Mouse (Mus musculus) forebrain, embryonic 13.5 days (tissue): Measurements from ENCODE around the gene Abca4. TPM values are rescaled to one million over a fixed set of nuclear protein-coding genes. Genes with fewer than 3 reads are reported as not detected.
A peak's percentile ranks its signal among the peaks of the same experiment; 100 is the strongest.

Source experiments
- ATAC-seq: fragments of 200-750 bp; cut with Nextera tagmentation; 2 replicates; pipeline ENCODE4 v1.8.0; 2017
- H3K27ac ChIP-seq: fragments of 300-500 bp; sonication (generic); 2 replicates; pipeline ENCODE4 v1.5.1; 2015; ENCODE audit warnings: inconsistent platforms, mild to moderate bottlenecking, moderate library complexity
- H3K27me3 ChIP-seq: fragments of 300-500 bp; sonication (generic); 2 replicates; pipeline ENCODE4 v1.6.1; 2015; ENCODE audit warnings: mild to moderate bottlenecking, inconsistent platforms
- H3K36me3 ChIP-seq: fragments of 300-500 bp; sonication (generic); 2 replicates; pipeline ENCODE4 v1.6.1; 2015; ENCODE audit warnings: mild to moderate bottlenecking, inconsistent platforms; ENCODE audit not compliant: poor library complexity, severe bottlenecking
- H3K4me1 ChIP-seq: fragments of 300-500 bp; sonication (generic); 2 replicates; pipeline ENCODE4 v1.6.1; 2015; ENCODE audit warnings: inconsistent platforms
- H3K4me2 ChIP-seq: fragments of 300-500 bp; sonication (generic); 2 replicates; pipeline ENCODE4 v1.6.1; 2015; ENCODE audit warnings: inconsistent platforms, mild to moderate bottlenecking, moderate library complexity
- H3K4me3 ChIP-seq: fragments of 300-500 bp; sonication (generic); 2 replicates; pipeline ENCODE4 v1.5.1; 2015; ENCODE audit warnings: mild to moderate bottlenecking, inconsistent platforms
- H3K9ac ChIP-seq: fragments of 300-500 bp; sonication (generic); 2 replicates; pipeline ENCODE4 v1.6.1; 2015; ENCODE audit warnings: mild to moderate bottlenecking, inconsistent platforms
- H3K9me3 ChIP-seq: fragments of 300-500 bp; sonication (generic); replicated peaks from 2 replicates; pipeline ENCODE4 v1.6.1; 2016; ENCODE audit warnings: inconsistent platforms
- WGBS: fragments of 180-500 bp; shearing (Covaris S2); methylation state at CpG from one replicate; pipeline ENCODE4 v1.1.7; 2015; 5-methylcytosine and 5-hydroxymethylcytosine counted together
- polyA plus RNA-seq: library from polyadenylated mRNA; unstranded; fragments of >200 nt; fragmentation: Nextera tagmentation; extraction: Ambion mirVana; gene quantifications from 2 replicates; pipeline ENCODE4 v1.2.1, GENCODE M21; 2015

The Abca4 gene
- polyA plus RNA-seq, result 0.72 and 0.92 TPM in 2 replicates

- peak within 1 kb of the TSS; percentile 20 for H3K4me3 ChIP-seq
- H3K9ac ChIP-seq, result peak within 1 kb of the TSS; percentile 27; the same call in 1 of the 2 replicates
- peak within 1 kb of the TSS; percentile 10 for H3K27ac ChIP-seq
- no peaks in the 10 kb centered on the region for H3K36me3 ChIP-seq
- H3K4me1 ChIP-seq, result peaks cover 60% of the 10 kb centered on the region
- under 1% methylated on average over 26 of the region's 26 CpGs for WGBS
- peak within 1 kb of the TSS; percentile 57 for H3K4me2 ChIP-seq
- no peaks in the 10 kb centered on the region for H3K9me3 ChIP-seq
- peak; percentile 14; the same call in 1 of the 2 replicates for ATAC-seq
- H3K27me3 ChIP-seq, result peaks cover 90% of the 10 kb centered on the region
Measured at GRCm38 (mm10) chr3:122043799-122044547, at the start of gene Abca4. TSS of gene Abca4 (plus strand) at chr3:122044443.

GRCm38 (mm10) chr3:121995125-121995524 is 49.1 kb upstream of the Abca4 start:
- Histone ChIP-seq H3K36me3 (no peaks in the 10 kb centered on the region), H3K27ac (no peak overlapping the region), H3K4me1 (no peaks in the 10 kb centered on the region), H3K9ac (no peak overlapping the region), H3K27me3 (no peaks in the 10 kb centered on the region), H3K4me3 (no peak overlapping the region), H3K9me3 (no peaks in the 10 kb centered on the region), H3K4me2 (no peak overlapping the region)
- WGBS, result 62% methylated on average over 4 of the region's 4 CpGs
- ATAC-seq, result no peak

- no peak overlapping the region for H3K4me3 ChIP-seq
- H3K9ac ChIP-seq, result no peak overlapping the region
- no peak for ATAC-seq
Measured at GRCm38 (mm10) chr3:121999934-122000333, 44.3 kb upstream of the Abca4 start.

GRCm38 (mm10) chr3:122001568-122001967 is 42.7 kb upstream of the Abca4 start:
- no peak for ATAC-seq

More at GRCm38 (mm10) chr3:121999934-122000333, 44.3 kb upstream of the Abca4 start:
- Histone ChIP-seq H3K4me1 (no peaks in the 10 kb centered on the region), H3K36me3 (no peaks in the 10 kb centered on the region), H3K4me2 (no peak overlapping the region), H3K27me3 (no peaks in the 10 kb centered on the region), H3K27ac (no peak overlapping the region), H3K9me3 (no peaks in the 10 kb centered on the region)
- WGBS, result 83% methylated on average over 2 of the region's 2 CpGs

GRCm38 (mm10) chr3:122009818-122010217 is 34.4 kb upstream of the Abca4 start:
- H3K9ac ChIP-seq, result no peak overlapping the region
- H3K4me3 ChIP-seq, result no peak overlapping the region
- no peak for ATAC-seq
- H3K4me1 ChIP-seq, result no peaks in the 10 kb centered on the region
- no peaks in the 10 kb centered on the region for H3K36me3 ChIP-seq
- H3K9me3 ChIP-seq, result no peaks in the 10 kb centered on the region
- 93% methylated on average over 5 of the region's 5 CpGs for WGBS
- no peaks in the 10 kb centered on the region for H3K27me3 ChIP-seq
- H3K27ac ChIP-seq, result no peak overlapping the region
- H3K4me2 ChIP-seq, result no peak overlapping the region

More at GRCm38 (mm10) chr3:122001568-122001967, 42.7 kb upstream of the Abca4 start:
- Histone ChIP-seq H3K27ac (no peak overlapping the region), H3K4me1 (no peaks in the 10 kb centered on the region), H3K9ac (no peak overlapping the region), H3K4me2 (no peak overlapping the region), H3K36me3 (no peaks in the 10 kb centered on the region), H3K27me3 (no peaks in the 10 kb centered on the region), H3K9me3 (no peaks in the 10 kb centered on the region), H3K4me3 (no peak overlapping the region)
- 83% methylated on average over 6 of the region's 6 CpGs for WGBS

- H3K27ac ChIP-seq, result no peak overlapping the region
- H3K27me3 ChIP-seq, result no peaks in the 10 kb centered on the region
- no peak overlapping the region for H3K4me3 ChIP-seq
- H3K4me1 ChIP-seq, result no peaks in the 10 kb centered on the region
- no peaks in the 10 kb centered on the region for H3K9me3 ChIP-seq
- no peaks in the 10 kb centered on the region for H3K36me3 ChIP-seq
- no peak for ATAC-seq
- H3K4me2 ChIP-seq, result no peak overlapping the region
- 92% methylated on average over 5 of the region's 5 CpGs for WGBS
- no peak overlapping the region for H3K9ac ChIP-seq
Measured at GRCm38 (mm10) chr3:122010292-122010691, 34.0 kb upstream of the Abca4 start.

- Histone ChIP-seq H3K27ac (no peak overlapping the region), H3K36me3 (no peaks in the 10 kb centered on the region), H3K4me3 (no peak overlapping the region), H3K27me3 (no peaks in the 10 kb centered on the region), H3K9me3 (no peaks in the 10 kb centered on the region), H3K9ac (no peak overlapping the region), H3K4me2 (no peak overlapping the region), H3K4me1 (no peaks in the 10 kb centered on the region)
- ATAC-seq, result no peak
- WGBS, result 80% methylated on average over 1 of the region's 1 CpGs
Measured at GRCm38 (mm10) chr3:122012464-122012863, 31.8 kb upstream of the Abca4 start.

- Histone ChIP-seq H3K27me3 (no peaks in the 10 kb centered on the region), H3K4me1 (no peaks in the 10 kb centered on the region), H3K9ac (no peak overlapping the region), H3K9me3 (no peaks in the 10 kb centered on the region), H3K4me3 (no peak overlapping the region), H3K4me2 (no peak overlapping the region), H3K36me3 (no peaks in the 10 kb centered on the region), H3K27ac (no peak overlapping the region)
- ATAC-seq, result no peak
- WGBS, result 91% methylated on average over 7 of the region's 7 CpGs
Measured at GRCm38 (mm10) chr3:122018421-122018820, 25.8 kb upstream of the Abca4 start.

GRCm38 (mm10) chr3:122019159-122019558 is 25.1 kb upstream of the Abca4 start:
- no peaks in the 10 kb centered on the region for H3K36me3 ChIP-seq
- H3K9ac ChIP-seq, result no peak overlapping the region
- no peaks in the 10 kb centered on the region for H3K9me3 ChIP-seq
- H3K4me3 ChIP-seq, result no peak overlapping the region
- no peak overlapping the region for H3K4me2 ChIP-seq
- no peaks in the 10 kb centered on the region for H3K4me1 ChIP-seq
- no peak overlapping the region for H3K27ac ChIP-seq
- no peaks in the 10 kb centered on the region for H3K27me3 ChIP-seq
- 94% methylated on average over 5 of the region's 5 CpGs for WGBS
- no peak for ATAC-seq

GRCm38 (mm10) chr3:122021029-122021652 is 23.1 kb upstream of the Abca4 start:
- Histone ChIP-seq H3K9ac (no peak overlapping the region), H3K4me3 (no peak overlapping the region), H3K27ac (no peak overlapping the region), H3K4me1 (no peaks in the 10 kb centered on the region), H3K9me3 (no peaks in the 10 kb centered on the region), H3K4me2 (no peak overlapping the region), H3K27me3 (no peaks in the 10 kb centered on the region), H3K36me3 (no peaks in the 10 kb centered on the region)
- ATAC-seq, result no peak
- WGBS, result 91% methylated on average over 8 of the region's 8 CpGs

GRCm38 (mm10) chr3:122022355-122022754 is 21.9 kb upstream of the Abca4 start:
- Histone ChIP-seq H3K4me2 (no peak overlapping the region), H3K4me1 (no peaks in the 10 kb centered on the region), H3K9ac (no peak overlapping the region), H3K4me3 (no peak overlapping the region), H3K27ac (no peak overlapping the region), H3K27me3 (no peaks in the 10 kb centered on the region), H3K36me3 (no peaks in the 10 kb centered on the region), H3K9me3 (no peaks in the 10 kb centered on the region)
- 83% methylated on average over 3 of the region's 3 CpGs for WGBS
- ATAC-seq, result no peak

- Histone ChIP-seq H3K27ac (no peak overlapping the region), H3K27me3 (no peaks in the 10 kb centered on the region), H3K4me1 (no peaks in the 10 kb centered on the region), H3K4me2 (no peak overlapping the region), H3K4me3 (no peak overlapping the region), H3K9ac (no peak overlapping the region), H3K36me3 (no peaks in the 10 kb centered on the region), H3K9me3 (no peaks in the 10 kb centered on the region)
- WGBS, result 69% methylated on average over 5 of the region's 5 CpGs
- no peak for ATAC-seq
Measured at GRCm38 (mm10) chr3:122026676-122027075, 17.6 kb upstream of the Abca4 start.
